Mouse (Mus musculus): ENCODE measurements around the gene Zfp174. TPM values are rescaled to one million over a fixed set of nuclear protein-coding genes. Genes with fewer than 3 reads are reported as not detected.
"Not testable (repeated sequence)": the region's sequence is repeated elsewhere in the genome, so short reads cannot be mapped to it uniquely, and the experiment has no call there.

Gene Zfp174
- 1.5 and 1.8 TPM in 2 replicates for polyA plus RNA-seq (2011; ENCODE audit: insufficient read length, low read depth, missing spikeins)

- TF ChIP-seq POLR2A (IDR thresholded peaks at IDR 0.05; ENCODE audit: low read depth, low read length): peak; percentile 80
- TF ChIP-seq CTCF (IDR thresholded peaks at IDR 0.05; ENCODE audit: borderline replicate concordance, insufficient read depth, low read length): no peak
- Histone ChIP-seq H3K4me3 (ENCODE audit: insufficient read depth, low read length) (peak within 1 kb of the TSS; percentile 77), H3K27ac (ENCODE audit: insufficient read depth, low read length) (no peak within 1 kb of the TSS), H3K4me1 (ENCODE audit: control insufficient read depth, insufficient read depth, low read length) (no peaks in the 10 kb centered on the region)
These were observed at the start of gene Zfp174 for GRCm38 (mm10) chr16:3846711-3847518. TSS of gene Zfp174 (plus strand) at chr16:3847268.

- no peak for TF ChIP-seq CTCF (IDR thresholded peaks at IDR 0.05; ENCODE audit: borderline replicate concordance, insufficient read depth, low read length)
- TF ChIP-seq POLR2A (IDR thresholded peaks at IDR 0.05; ENCODE audit: low read depth, low read length): no peak
- no peak overlapping the region for H3K27ac ChIP-seq (ENCODE audit: insufficient read depth, low read length)
- H3K4me1 ChIP-seq (ENCODE audit: control insufficient read depth, insufficient read depth, low read length): no peaks in the 10 kb centered on the region
- H3K4me3 ChIP-seq (ENCODE audit: insufficient read depth, low read length): no peak overlapping the region
These were observed 38.9 kb upstream of the Zfp174 start for GRCm38 (mm10) chr16:3808176-3808575.

- H3K27ac ChIP-seq (ENCODE audit: insufficient read depth, low read length); H3K4me1 ChIP-seq (ENCODE audit: control insufficient read depth, insufficient read depth, low read length); H3K4me3 ChIP-seq (ENCODE audit: insufficient read depth, low read length): not testable (repeated sequence)
These were observed 32.4 kb upstream of the Zfp174 start for GRCm38 (mm10) chr16:3814667-3815066.

- TF ChIP-seq POLR2A (IDR thresholded peaks at IDR 0.05; ENCODE audit: low read depth, low read length) (no peak), CTCF (IDR thresholded peaks at IDR 0.05; ENCODE audit: borderline replicate concordance, insufficient read depth, low read length) (no peak)
- Histone ChIP-seq H3K4me3 (ENCODE audit: insufficient read depth, low read length) (no peak overlapping the region), H3K4me1 (ENCODE audit: control insufficient read depth, insufficient read depth, low read length) (no peaks in the 10 kb centered on the region), H3K27ac (ENCODE audit: insufficient read depth, low read length) (no peak overlapping the region)
These were observed 26.9 kb upstream of the Zfp174 start for GRCm38 (mm10) chr16:3820202-3820601.

GRCm38 (mm10) chr16:3828021-3828420 lies 19.0 kb upstream of the Zfp174 start:
- Histone ChIP-seq H3K4me1 (ENCODE audit: control insufficient read depth, insufficient read depth, low read length) (no peaks in the 10 kb centered on the region), H3K27ac (ENCODE audit: insufficient read depth, low read length) (no peak overlapping the region), H3K4me3 (ENCODE audit: insufficient read depth, low read length) (no peak overlapping the region)
- no peak for TF ChIP-seq POLR2A (IDR thresholded peaks at IDR 0.05; ENCODE audit: low read depth, low read length)
- no peak for TF ChIP-seq CTCF (IDR thresholded peaks at IDR 0.05; ENCODE audit: borderline replicate concordance, insufficient read depth, low read length)

- no peak overlapping the region for H3K27ac ChIP-seq (ENCODE audit: insufficient read depth, low read length)
- H3K4me1 ChIP-seq (ENCODE audit: control insufficient read depth, insufficient read depth, low read length): no peaks in the 10 kb centered on the region
- no peak for TF ChIP-seq CTCF (IDR thresholded peaks at IDR 0.05; ENCODE audit: borderline replicate concordance, insufficient read depth, low read length)
- TF ChIP-seq POLR2A (IDR thresholded peaks at IDR 0.05; ENCODE audit: low read depth, low read length): no peak
- no peak overlapping the region for H3K4me3 ChIP-seq (ENCODE audit: insufficient read depth, low read length)
These were observed 17.3 kb upstream of the Zfp174 start for GRCm38 (mm10) chr16:3829727-3830126.

- no peaks in the 10 kb centered on the region for H3K4me1 ChIP-seq (ENCODE audit: control insufficient read depth, insufficient read depth, low read length)
- H3K4me3 ChIP-seq (ENCODE audit: insufficient read depth, low read length): no peak within 1 kb of the TSS
- no peak for TF ChIP-seq CTCF (IDR thresholded peaks at IDR 0.05; ENCODE audit: borderline replicate concordance, insufficient read depth, low read length)
- TF ChIP-seq POLR2A (IDR thresholded peaks at IDR 0.05; ENCODE audit: low read depth, low read length): no peak
- no peak within 1 kb of the TSS for H3K27ac ChIP-seq (ENCODE audit: insufficient read depth, low read length)
These were observed 16.4 kb upstream of the Zfp174 start, which contains the start of gene Olfr15 for GRCm38 (mm10) chr16:3830588-3831109. TSS of gene Olfr15 (plus strand) at chr16:3830878.

GRCm38 (mm10) chr16:3835461-3835860 lies 11.6 kb upstream of the Zfp174 start:
- no peak for TF ChIP-seq CTCF (IDR thresholded peaks at IDR 0.05; ENCODE audit: borderline replicate concordance, insufficient read depth, low read length)
- no peak for TF ChIP-seq POLR2A (IDR thresholded peaks at IDR 0.05; ENCODE audit: low read depth, low read length)
- H3K4me3 ChIP-seq (ENCODE audit: insufficient read depth, low read length): no peak overlapping the region
- no peak overlapping the region for H3K27ac ChIP-seq (ENCODE audit: insufficient read depth, low read length)
- no peaks in the 10 kb centered on the region for H3K4me1 ChIP-seq (ENCODE audit: control insufficient read depth, insufficient read depth, low read length)

GRCm38 (mm10) chr16:3839157-3839885 lies 7.7 kb upstream of the Zfp174 start:
- TF ChIP-seq POLR2A (IDR thresholded peaks at IDR 0.05; ENCODE audit: low read depth, low read length) (no peak), CTCF (IDR thresholded peaks at IDR 0.05; ENCODE audit: borderline replicate concordance, insufficient read depth, low read length) (no peak)
- Histone ChIP-seq H3K27ac (ENCODE audit: insufficient read depth, low read length) (no peak overlapping the region), H3K4me1 (ENCODE audit: control insufficient read depth, insufficient read depth, low read length) (no peaks in the 10 kb centered on the region), H3K4me3 (ENCODE audit: insufficient read depth, low read length) (no peak overlapping the region)

GRCm38 (mm10) chr16:3842989-3843388 lies 4.1 kb upstream of the Zfp174 start:
- no peaks in the 10 kb centered on the region for H3K4me1 ChIP-seq (ENCODE audit: control insufficient read depth, insufficient read depth, low read length)
- TF ChIP-seq CTCF (IDR thresholded peaks at IDR 0.05; ENCODE audit: borderline replicate concordance, insufficient read depth, low read length): no peak
- TF ChIP-seq POLR2A (IDR thresholded peaks at IDR 0.05; ENCODE audit: low read depth, low read length): no peak
- no peak overlapping the region for H3K4me3 ChIP-seq (ENCODE audit: insufficient read depth, low read length)
- H3K27ac ChIP-seq (ENCODE audit: insufficient read depth, low read length): no peak overlapping the region
